Mouse (Mus musculus) testis, adult 2 months (tissue): ENCODE measurements around the gene Mrgprh.
"Not testable (repeated sequence)": the region's sequence is repeated elsewhere in the genome, so short reads cannot be mapped to it uniquely, and the experiment has no call there.

Experiments used
- CTCF ChIP-seq: fragments of 200-500 bp; IDR thresholded peaks from 2 replicates; pipeline ENCODE4 v1.5.1; 2012; ENCODE audit warnings: low read depth, mild to moderate bottlenecking, inconsistent platforms, low read length, moderate library complexity; ENCODE audit not compliant: control insufficient read depth, insufficient read depth, insufficient replicate concordance
- POLR2A ChIP-seq: fragments of 200-500 bp; IDR thresholded peaks from 2 replicates; pipeline ENCODE4 v1.6.1; 2012; ENCODE audit warnings: low read depth, mild to moderate bottlenecking, inconsistent platforms, low read length, moderate library complexity; ENCODE audit not compliant: control insufficient read depth

GRCm38 (mm10) chr17:12898607-12899006, 22.8 kb downstream of the Mrgprh start:
- not testable (repeated sequence) for TF ChIP-seq POLR2A, CTCF
